Mouse (Mus musculus) stomach, embryonic 14.5 days (tissue): ENCODE measurements around the gene Dppa3. TPM values are rescaled to one million over a fixed set of nuclear protein-coding genes. Genes with fewer than 3 reads are reported as not detected.
A peak's percentile ranks its signal among the peaks of the same experiment; 100 is the strongest.

Experiments
- ATAC-seq: fragments of 200-750 bp; cut with Nextera tagmentation; 2 replicates; pipeline ENCODE4 v1.8.0; 2017; ENCODE audit warnings: low read depth, moderate TSS enrichment; ENCODE audit not compliant: insufficient number of reproducible peaks, insufficient read depth, low FRiP score
- H3K27ac ChIP-seq: fragments of 300-500 bp; sonication (generic); 2 replicates; pipeline ENCODE4 v1.5.1; 2014; ENCODE audit warnings: mild to moderate bottlenecking, low read length, moderate library complexity, mixed read lengths
- H3K27me3 ChIP-seq: fragments of 300-500 bp; sonication (generic); 2 replicates; pipeline ENCODE4 v1.6.1; 2014; ENCODE audit warnings: low read length, control low read depth, mixed read lengths; ENCODE audit not compliant: control insufficient read depth, insufficient read depth
- H3K36me3 ChIP-seq: fragments of 300-500 bp; sonication (generic); 2 replicates; pipeline ENCODE4 v1.6.1; 2014; ENCODE audit warnings: mild to moderate bottlenecking, control low read depth, low read length, moderate library complexity, mixed read lengths; ENCODE audit not compliant: control insufficient read depth, insufficient read depth
- H3K4me1 ChIP-seq: fragments of 300-500 bp; sonication (generic); 2 replicates; pipeline ENCODE4 v1.6.1; 2014; ENCODE audit warnings: low read length, control low read depth, mixed read lengths; ENCODE audit not compliant: control insufficient read depth, insufficient read depth
- H3K4me2 ChIP-seq: fragments of 300-500 bp; sonication (generic); replicated peaks from 2 replicates; pipeline ENCODE4 v1.6.1; 2014; ENCODE audit warnings: low read depth, low read length, control low read depth
- H3K4me3 ChIP-seq: fragments of 300-500 bp; sonication (generic); 2 replicates; pipeline ENCODE4 v1.5.1; 2014; ENCODE audit warnings: low read depth, low read length, control low read depth
- H3K9ac ChIP-seq: fragments of 300-500 bp; sonication (generic); replicated peaks from 2 replicates; pipeline ENCODE4 v1.6.1; 2014; ENCODE audit warnings: low read depth, mild to moderate bottlenecking, control low read depth, low read length, moderate library complexity, mixed read lengths
- H3K9me3 ChIP-seq: fragments of 300-500 bp; sonication (generic); 2 replicates; pipeline ENCODE4 v1.6.1; 2016; ENCODE audit warnings: low read depth, low read length, control low read depth; ENCODE audit not compliant: control insufficient read depth
- WGBS: fragments of 180-500 bp; shearing (Covaris S2); extraction: QIAGEN DNeasy Blood & Tissue Kit; methylation state at CpG from one replicate; pipeline ENCODE4 v1.1.7; 2014; 5-methylcytosine and 5-hydroxymethylcytosine counted together
- polyA plus RNA-seq: library from polyadenylated mRNA; unstranded; fragments of >200 nt; fragmentation: Nextera tagmentation; extraction: Ambion mirVana; gene quantifications from 2 replicates; pipeline ENCODE4 v1.2.1, GENCODE M21; 2014

The Dppa3 gene
- polyA plus RNA-seq, 1 experiment from 2014 or later: not detected

GRCm38 (mm10) chr6:122665866-122666265, 39.7 kb downstream of the Dppa3 start:
- H3K4me3 ChIP-seq: no peak overlapping the region
- WGBS: 51% methylated on average over 7 of the region's 7 CpGs
- H3K27me3 ChIP-seq: no peaks in the 10 kb centered on the region
- H3K9ac ChIP-seq: no peak overlapping the region
- peaks cover 4% of the 10 kb centered on the region; the same call in 1 of the 2 replicates for H3K4me1 ChIP-seq
- no peaks in the 10 kb centered on the region for H3K36me3 ChIP-seq
- no peak overlapping the region for H3K4me2 ChIP-seq
- ATAC-seq: no peak
- no peaks in the 10 kb centered on the region for H3K9me3 ChIP-seq
- no peak overlapping the region for H3K27ac ChIP-seq

- no peak for ATAC-seq
- Histone ChIP-seq H3K27ac (no peak overlapping the region), H3K4me1 (peaks cover 4% of the 10 kb centered on the region; the same call in 1 of the 2 replicates), H3K27me3 (no peaks in the 10 kb centered on the region), H3K36me3 (no peaks in the 10 kb centered on the region), H3K4me3 (no peak overlapping the region), H3K9me3 (no peaks in the 10 kb centered on the region), H3K9ac (no peak overlapping the region), H3K4me2 (no peak overlapping the region)
- 69% methylated on average over 5 of the region's 5 CpGs for WGBS
Observed at GRCm38 (mm10) chr6:122667715-122668114, 41.5 kb downstream of the Dppa3 start.

GRCm38 (mm10) chr6:122668823-122669222, 42.6 kb downstream of the Dppa3 start:
- no peaks in the 10 kb centered on the region; the same call in 1 of the 2 replicates for H3K4me1 ChIP-seq
- H3K4me3 ChIP-seq: no peak overlapping the region
- ATAC-seq: no peak
- WGBS: 76% methylated on average over 5 of the region's 5 CpGs
- H3K9me3 ChIP-seq: no peaks in the 10 kb centered on the region
- H3K36me3 ChIP-seq: no peaks in the 10 kb centered on the region
- H3K4me2 ChIP-seq: no peak overlapping the region
- no peaks in the 10 kb centered on the region for H3K27me3 ChIP-seq
- no peak overlapping the region for H3K9ac ChIP-seq
- no peak overlapping the region for H3K27ac ChIP-seq

GRCm38 (mm10) chr6:122669406-122670200, 43.4 kb downstream of the Dppa3 start:
- H3K4me3 ChIP-seq: peak overlapping the region; percentile 31
- H3K27ac ChIP-seq: no peak overlapping the region
- no peaks in the 10 kb centered on the region for H3K27me3 ChIP-seq
- H3K36me3 ChIP-seq: no peaks in the 10 kb centered on the region
- H3K9me3 ChIP-seq: no peaks in the 10 kb centered on the region
- peak overlapping the region; percentile 49 for H3K4me2 ChIP-seq
- no peaks in the 10 kb centered on the region; the same call in 1 of the 2 replicates for H3K4me1 ChIP-seq
- 5% methylated on average over 19 of the region's 19 CpGs for WGBS
- no peak overlapping the region for H3K9ac ChIP-seq
- ATAC-seq: peak; percentile 78; the same call in 1 of the 2 replicates

GRCm38 (mm10) chr6:122670201-122670551, 44.0 kb downstream of the Dppa3 start:
- no peaks in the 10 kb centered on the region for H3K27me3 ChIP-seq
- H3K4me2 ChIP-seq: peak overlapping the region; percentile 49
- H3K9ac ChIP-seq: no peak overlapping the region
- WGBS: 30% methylated on average over 10 of the region's 10 CpGs
- H3K4me3 ChIP-seq: 0 out of 2 replicates have a peak overlapping the region, but pooled peaks have one; percentile 31
- no peaks in the 10 kb centered on the region for H3K36me3 ChIP-seq
- no peaks in the 10 kb centered on the region for H3K9me3 ChIP-seq
- no peak for ATAC-seq
- no peaks in the 10 kb centered on the region; the same call in 1 of the 2 replicates for H3K4me1 ChIP-seq
- H3K27ac ChIP-seq: no peak overlapping the region

- Histone ChIP-seq H3K36me3 (no peaks in the 10 kb centered on the region), H3K9me3 (no peaks in the 10 kb centered on the region), H3K27me3 (no peaks in the 10 kb centered on the region), H3K4me1 (no peaks in the 10 kb centered on the region; the same call in 1 of the 2 replicates), H3K27ac (no peak overlapping the region), H3K4me2 (no peak overlapping the region), H3K4me3 (no peak overlapping the region), H3K9ac (no peak overlapping the region)
- no peak for ATAC-seq
- 88% methylated on average over 4 of the region's 4 CpGs for WGBS
Observed at GRCm38 (mm10) chr6:122670841-122671240, 44.6 kb downstream of the Dppa3 start.

- Histone ChIP-seq H3K36me3 (no peaks in the 10 kb centered on the region), H3K9ac (no peak overlapping the region), H3K4me2 (no peak overlapping the region), H3K9me3 (no peaks in the 10 kb centered on the region), H3K27me3 (no peaks in the 10 kb centered on the region), H3K27ac (no peak overlapping the region), H3K4me1 (no peaks in the 10 kb centered on the region), H3K4me3 (no peak overlapping the region)
- peak; percentile 65; the same call in 1 of the 2 replicates for ATAC-seq
- WGBS: 39% methylated on average over 8 of the region's 8 CpGs
Observed at GRCm38 (mm10) chr6:122672746-122673145, 46.5 kb downstream of the Dppa3 start.
